Mouse (Mus musculus): Measurements from ENCODE around the gene Gnb4. TPM values are rescaled to one million over a fixed set of nuclear protein-coding genes. Genes with fewer than 3 reads are reported as not detected.

Gene Gnb4
- polyA plus RNA-seq, 1 experiment, result 34.4 TPM

DNA sequence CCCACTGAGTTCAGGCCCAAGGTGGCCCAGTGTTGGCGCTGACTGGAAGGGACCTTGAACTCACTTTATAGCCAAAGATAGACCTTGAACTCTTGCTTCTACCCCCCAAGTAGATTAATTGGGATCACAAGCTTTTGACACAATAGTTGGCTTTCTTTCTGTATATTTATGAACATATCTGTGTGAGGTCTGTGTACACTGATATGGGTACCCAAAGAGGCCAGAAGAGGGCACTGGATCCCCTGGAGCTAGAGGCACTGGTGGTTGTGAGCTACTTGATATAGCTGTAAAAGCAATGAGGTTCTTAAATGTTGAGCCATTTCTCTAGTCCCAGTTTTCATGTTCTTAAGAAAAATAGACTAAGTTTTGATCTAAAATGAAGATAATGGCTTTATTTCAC lies 63.3 kb downstream of the Gnb4 start:
- no peak for TF ChIP-seq POLR2A (IDR thresholded peaks at IDR 0.05; ENCODE audit: borderline replicate concordance, insufficient read depth, low read length)
- TF ChIP-seq CTCF (IDR thresholded peaks at IDR 0.05; ENCODE audit: borderline replicate concordance, insufficient read depth, low read depth, low read length), result no peak
- Histone ChIP-seq H3K27me3 (ENCODE audit: control insufficient read depth, insufficient read depth, low read length) (no peaks in the 10 kb centered on the region), H3K4me1 (ENCODE audit: control insufficient read depth, insufficient read depth, low read length) (no peaks in the 10 kb centered on the region), H3K27ac (ENCODE audit: insufficient read depth, low read length) (no peak overlapping the region), H3K4me3 (replicated peaks; ENCODE audit: insufficient read depth, low read depth, low read length) (no peak overlapping the region)
- 90% methylated on average over 1 of the region's 1 CpGs for WGBS
- no peak for DNase-seq

DNA sequence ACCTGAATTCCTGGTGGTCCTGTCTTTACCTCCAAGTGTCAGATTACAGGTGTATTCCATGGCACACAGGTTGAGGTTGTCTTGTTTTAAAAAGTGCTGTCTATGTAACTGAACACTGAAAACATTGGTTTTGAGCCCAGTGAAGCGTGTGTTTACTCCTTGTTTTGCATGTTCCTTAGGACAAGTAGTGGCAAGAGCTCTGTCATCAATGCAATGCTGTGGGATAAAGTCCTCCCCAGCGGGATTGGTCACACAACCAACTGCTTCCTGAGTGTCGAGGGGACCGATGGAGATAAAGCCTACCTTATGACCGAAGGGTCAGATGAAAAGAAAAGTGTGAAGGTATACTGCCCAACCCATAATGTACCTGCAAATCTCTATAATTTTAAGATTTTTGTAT lies 78.3 kb downstream of the Gnb4 start:
- Histone ChIP-seq H3K4me3 (replicated peaks; ENCODE audit: insufficient read depth, low read depth, low read length) (no peak overlapping the region), H3K27me3 (ENCODE audit: control insufficient read depth, insufficient read depth, low read length) (no peaks in the 10 kb centered on the region), H3K4me1 (ENCODE audit: control insufficient read depth, insufficient read depth, low read length) (peaks cover 4% of the 10 kb centered on the region), H3K27ac (ENCODE audit: insufficient read depth, low read length) (no peak overlapping the region; the same call in 1 of the 2 replicates)
- no peak for TF ChIP-seq CTCF (IDR thresholded peaks at IDR 0.05; ENCODE audit: borderline replicate concordance, insufficient read depth, low read depth, low read length)
- no peak for TF ChIP-seq POLR2A (IDR thresholded peaks at IDR 0.05; ENCODE audit: borderline replicate concordance, insufficient read depth, low read length)
- 94% methylated on average over 5 of the region's 5 CpGs for WGBS
- no peak for DNase-seq

GRCm38 (mm10) chr3:32537556-32537955 lies 78.8 kb downstream of the Gnb4 start:
- Histone ChIP-seq H3K27me3 (ENCODE audit: control insufficient read depth, insufficient read depth, low read length) (no peaks in the 10 kb centered on the region), H3K4me3 (replicated peaks; ENCODE audit: insufficient read depth, low read depth, low read length) (no peak overlapping the region), H3K4me1 (ENCODE audit: control insufficient read depth, insufficient read depth, low read length) (peaks cover 4% of the 10 kb centered on the region), H3K27ac (ENCODE audit: insufficient read depth, low read length) (peak overlapping the region; percentile 66; the same call in 1 of the 2 replicates)
- peak; percentile 46 to 74 for DNase-seq
- WGBS, result 38% methylated on average over 1 of the region's 1 CpGs
- TF ChIP-seq POLR2A (IDR thresholded peaks at IDR 0.05; ENCODE audit: borderline replicate concordance, insufficient read depth, low read length), result no peak
- no peak for TF ChIP-seq CTCF (IDR thresholded peaks at IDR 0.05; ENCODE audit: borderline replicate concordance, insufficient read depth, low read depth, low read length)

- Histone ChIP-seq H3K4me3 (replicated peaks; ENCODE audit: insufficient read depth, low read depth, low read length) (no peak overlapping the region), H3K4me1 (ENCODE audit: control insufficient read depth, insufficient read depth, low read length) (peaks cover 4% of the 10 kb centered on the region), H3K27me3 (ENCODE audit: control insufficient read depth, insufficient read depth, low read length) (no peaks in the 10 kb centered on the region), H3K27ac (ENCODE audit: insufficient read depth, low read length) (no peak overlapping the region)
- 68% methylated on average over 1 of the region's 1 CpGs for WGBS
- DNase-seq, result no peak
- TF ChIP-seq POLR2A (IDR thresholded peaks at IDR 0.05; ENCODE audit: borderline replicate concordance, insufficient read depth, low read length) (no peak), CTCF (IDR thresholded peaks at IDR 0.05; ENCODE audit: borderline replicate concordance, insufficient read depth, low read depth, low read length) (no peak)
Observed at GRCm38 (mm10) chr3:32535692-32536091, 80.7 kb downstream of the Gnb4 start.

Other genes starting within 250 kb of the Gnb4 start
- 29.0 and 29.7 TPM in 2 replicates for gene Pik3ca, start 218.9 kb downstream of the Gnb4 start, polyA plus RNA-seq (2012; rRNA removed)
- 0.05 TPM in 1 of 2 replicates, not detected in the other for gene Kcnmb3, start 124.4 kb downstream of the Gnb4 start, polyA plus RNA-seq (2012; rRNA removed)
- gene Zfp639, start 106.3 kb downstream of the Gnb4 start, polyA plus RNA-seq (2012; rRNA removed), result 53.5 and 53.8 TPM in 2 replicates
- 134 and 143 TPM in 2 replicates for gene Mfn1, start 87.1 kb downstream of the Gnb4 start, polyA plus RNA-seq (2012; rRNA removed)
- gene Actl6a, start 89.7 kb upstream of the Gnb4 start, polyA plus RNA-seq (2012; rRNA removed), result 23.5 and 24.2 TPM in 2 replicates
- 427 and 491 TPM in 2 replicates for gene Ndufb5, start 120.4 kb upstream of the Gnb4 start, polyA plus RNA-seq (2012; rRNA removed)
- gene Mrpl47, start 121.0 kb upstream of the Gnb4 start, polyA plus RNA-seq (2012; rRNA removed), result 17.1 and 18.5 TPM in 2 replicates
- gene Usp13, start 201.0 kb upstream of the Gnb4 start, polyA plus RNA-seq (2012; rRNA removed), result 7.0 and 7.1 TPM in 2 replicates

Measured in cerebellum, adult 2 months (tissue).